Mouse (Mus musculus) spleen, adult 2 months (tissue): ENCODE measurements around the gene Ctsc.

Experiments
- CTCF ChIP-seq: fragments of 200-500 bp; IDR thresholded peaks from 2 replicates; pipeline ENCODE4 v1.5.1; 2011; ENCODE audit warnings: mild to moderate bottlenecking, inconsistent platforms; ENCODE audit not compliant: insufficient read depth, insufficient read length, insufficient replicate concordance; ENCODE audit errors: extremely low read depth
- POLR2A ChIP-seq: fragments of 200-500 bp; IDR thresholded peaks from 2 replicates; pipeline ENCODE4 v1.6.1; 2011; ENCODE audit warnings: low read depth, low read length, inconsistent platforms

DNA sequence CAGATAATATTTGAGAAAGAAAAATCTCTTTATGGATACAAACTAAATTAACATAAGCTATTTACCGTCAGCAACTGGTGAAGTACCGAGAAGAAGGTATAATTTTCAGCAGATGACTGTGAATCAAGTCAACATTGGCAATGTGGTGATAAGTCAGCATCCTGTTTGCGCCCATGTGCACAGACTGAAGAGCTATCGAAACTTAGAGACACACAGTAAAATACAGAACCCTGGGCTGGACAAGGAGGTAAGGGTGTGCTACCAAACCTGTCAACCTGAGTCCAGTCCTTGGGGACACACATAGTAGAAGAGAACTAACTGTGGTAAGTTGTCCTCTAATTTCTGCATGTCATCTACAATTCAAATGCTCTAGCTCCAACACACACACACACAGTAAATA, 47.8 kb upstream of the Ctsc start:
- TF ChIP-seq CTCF, result no peak
- TF ChIP-seq POLR2A, result no peak
